Mouse (Mus musculus) myocyte (in vitro differentiated cells): Measurements from ENCODE around the gene Map7d2. TPM values are rescaled to one million over a fixed set of nuclear protein-coding genes. Genes with fewer than 3 reads are reported as not detected.

ENCODE experiments used
- H3K27me3 ChIP-seq: one replicate; pipeline ENCODE4 v1.6.1; 2011; ENCODE audit not compliant: control insufficient read depth, insufficient read depth, insufficient read length
- H3K36me3 ChIP-seq: one replicate; pipeline ENCODE4 v1.6.1; 2011; ENCODE audit not compliant: control insufficient read depth, insufficient read depth
- H3K4me2 ChIP-seq: one replicate; pipeline ENCODE4 v1.6.1; 2011; ENCODE audit warnings: low read depth, control low read depth
- H3K4me3 ChIP-seq: one replicate; pipeline ENCODE4 v1.5.1; 2011; ENCODE audit warnings: mild to moderate bottlenecking, control low read depth, moderate library complexity
- H3K79me2 ChIP-seq: one replicate; pipeline ENCODE4 v1.6.1; 2011; ENCODE audit not compliant: control insufficient read depth, insufficient read depth
- H3ac ChIP-seq: one replicate; pipeline ENCODE4 v1.6.1; 2011; ENCODE audit not compliant: control insufficient read depth, insufficient read length
- CEBPB ChIP-seq: IDR thresholded peaks from 2 replicates; pipeline ENCODE4 v1.6.1; 2011; ENCODE audit warnings: mild to moderate bottlenecking, moderate library complexity; ENCODE audit not compliant: poor library complexity, insufficient read depth, severe bottlenecking
- E2F4 ChIP-seq: IDR thresholded peaks from one replicate; pipeline ENCODE4 v1.6.1; 2011; ENCODE audit warnings: mild to moderate bottlenecking, control low read depth, moderate library complexity; ENCODE audit not compliant: insufficient read depth
- MAX ChIP-seq: IDR thresholded peaks from one replicate; pipeline ENCODE4 v1.6.1; 2011; ENCODE audit warnings: low read depth, mild to moderate bottlenecking, control low read depth
- MYOD1 ChIP-seq, 3 experiments: IDR thresholded peaks; one replicate each; pipeline ENCODE4 v1.6.1; 2011; ENCODE audit warnings: control low read depth in 2 of 3, low read depth in 2 of 3, mild to moderate bottlenecking in 2 of 3, moderate library complexity in 1 of 3; ENCODE audit not compliant: insufficient read length in 2 of 3, control insufficient read depth in 1 of 3
- MYOG ChIP-seq, 3 experiments: IDR thresholded peaks; one replicate each; pipeline ENCODE4 v1.6.1; 2011; ENCODE audit warnings: control low read depth in 2 of 3, low read depth in 2 of 3, mild to moderate bottlenecking in 2 of 3; ENCODE audit not compliant: insufficient read length in 2 of 3, control insufficient read depth in 1 of 3, insufficient read depth in 1 of 3
- POLR2A ChIP-seq: IDR thresholded peaks from one replicate; pipeline ENCODE4 v1.6.1; 2011; ENCODE audit warnings: low read depth, mild to moderate bottlenecking, control low read depth, moderate library complexity; ENCODE audit not compliant: insufficient read length
- POLR2AphosphoS2 ChIP-seq: IDR thresholded peaks from one replicate; pipeline ENCODE4 v1.6.1; 2011; ENCODE audit warnings: low read depth, control low read depth; ENCODE audit not compliant: insufficient read length
- REST ChIP-seq: IDR thresholded peaks from one replicate; pipeline ENCODE4 v1.6.1; 2011; ENCODE audit warnings: mild to moderate bottlenecking, control low read depth, moderate library complexity; ENCODE audit not compliant: insufficient read depth, insufficient read length
- SRF ChIP-seq: IDR thresholded peaks from one replicate; pipeline ENCODE4 v1.6.1; 2011; ENCODE audit warnings: low read depth; ENCODE audit not compliant: control insufficient read depth, insufficient read length
- TCF12 ChIP-seq: IDR thresholded peaks from one replicate; pipeline ENCODE4 v1.6.1; 2011; ENCODE audit warnings: mild to moderate bottlenecking, control low read depth; ENCODE audit not compliant: poor library complexity, insufficient read depth, severe bottlenecking
- TCF3 ChIP-seq: IDR thresholded peaks from one replicate; pipeline ENCODE4 v1.6.1; 2011; ENCODE audit warnings: low read depth, control low read depth; ENCODE audit not compliant: insufficient read length
- USF1 ChIP-seq: IDR thresholded peaks from one replicate; pipeline ENCODE4 v1.6.1; 2011; ENCODE audit warnings: low read depth, mild to moderate bottlenecking, control low read depth, moderate library complexity
- polyA plus RNA-seq: library from polyadenylated mRNA; unstranded; fragments of >200 nt; fragmentation: generic; extraction: Trizol; gene quantifications from one replicate; pipeline ENCODE4 v1.2.1, GENCODE M21; 2012; ENCODE audit warnings: missing spikeins

Gene Map7d2
- polyA plus RNA-seq, 1 experiment: 0.02 TPM

- TF ChIP-seq MAX (no peak), TCF3 (no peak), POLR2A (no peak), REST (no peak), SRF (no peak), POLR2AphosphoS2 (no peak), USF1 (no peak), TCF12 (no peak), CEBPB (no peak), MYOD1 (IDR thresholded peaks at IDR 0.05; ENCODE audit: control insufficient read depth in 1 of 3, insufficient read length in 2 of 3, low read depth in 2 of 3) (no peak), MYOG (IDR thresholded peaks at IDR 0.05; ENCODE audit: control insufficient read depth in 1 of 3, insufficient read depth in 1 of 3, insufficient read length in 2 of 3, low read depth in 2 of 3) (no peak), E2F4 (no peak)
- no peaks in the 10 kb centered on the region for H3K36me3 ChIP-seq
- H3K4me3 ChIP-seq: no peak overlapping the region
- no peaks in the 10 kb centered on the region for H3K79me2 ChIP-seq
- H3K27me3 ChIP-seq: no peaks in the 10 kb centered on the region
- H3K4me2 ChIP-seq: no peak overlapping the region
- H3ac ChIP-seq: no peak overlapping the region
These were observed 69.9 kb downstream of the Map7d2 start for GRCm38 (mm10) chrX:159484247-159484646.

GRCm38 (mm10) chrX:159503181-159503580 lies 88.8 kb downstream of the Map7d2 start:
- H3K27me3 ChIP-seq: no peaks in the 10 kb centered on the region
- no peak overlapping the region for H3K4me3 ChIP-seq
- no peak overlapping the region for H3K4me2 ChIP-seq
- no peaks in the 10 kb centered on the region for H3K79me2 ChIP-seq
- H3ac ChIP-seq: no peak overlapping the region
- no peaks in the 10 kb centered on the region for H3K36me3 ChIP-seq
- no peak for TF ChIP-seq USF1
- TF ChIP-seq TCF3: no peak
- TF ChIP-seq CEBPB: no peak
- no peak for TF ChIP-seq REST
- TF ChIP-seq MAX: no peak
- no peak for TF ChIP-seq E2F4
- no peak for TF ChIP-seq MYOG (IDR thresholded peaks at IDR 0.05; ENCODE audit: control insufficient read depth in 1 of 3, insufficient read depth in 1 of 3, insufficient read length in 2 of 3, low read depth in 2 of 3)

GRCm38 (mm10) chrX:159508331-159509036 lies 94.1 kb downstream of the Map7d2 start:
- no peak overlapping the region for H3ac ChIP-seq
- H3K27me3 ChIP-seq: no peaks in the 10 kb centered on the region
- H3K4me2 ChIP-seq: no peak overlapping the region
- TF ChIP-seq MYOG (IDR thresholded peaks at IDR 0.05; ENCODE audit: control insufficient read depth in 1 of 3, insufficient read depth in 1 of 3, insufficient read length in 2 of 3, low read depth in 2 of 3) (no peak), POLR2AphosphoS2 (no peak), TCF12 (no peak)
- no peak overlapping the region for H3K4me3 ChIP-seq
- H3K79me2 ChIP-seq: no peaks in the 10 kb centered on the region
- no peaks in the 10 kb centered on the region for H3K36me3 ChIP-seq

- Histone ChIP-seq H3K27me3 (no peaks in the 10 kb centered on the region), H3K79me2 (no peaks in the 10 kb centered on the region), H3ac (no peak overlapping the region), H3K36me3 (no peaks in the 10 kb centered on the region), H3K4me3 (no peak overlapping the region), H3K4me2 (no peak overlapping the region)
- no peak for TF ChIP-seq MAX
- no peak for TF ChIP-seq POLR2AphosphoS2
- TF ChIP-seq CEBPB: no peak
- TF ChIP-seq POLR2A: no peak
- no peak for TF ChIP-seq SRF
- TF ChIP-seq TCF12: no peak
- TF ChIP-seq MYOG (IDR thresholded peaks at IDR 0.05; ENCODE audit: control insufficient read depth in 1 of 3, insufficient read depth in 1 of 3, insufficient read length in 2 of 3, low read depth in 2 of 3): no peak
- no peak for TF ChIP-seq E2F4
- no peak for TF ChIP-seq USF1
- no peak for TF ChIP-seq MYOD1 (IDR thresholded peaks at IDR 0.05; ENCODE audit: control insufficient read depth in 1 of 3, insufficient read length in 2 of 3, low read depth in 2 of 3)
- TF ChIP-seq TCF3: no peak
- TF ChIP-seq REST: no peak
These were observed 94.7 kb downstream of the Map7d2 start for GRCm38 (mm10) chrX:159509042-159509441.
